Mouse (Mus musculus): ENCODE measurements around the gene Rpf1. TPM values are rescaled to one million over a fixed set of nuclear protein-coding genes. Genes with fewer than 3 reads are reported as not detected.
A peak's percentile ranks its signal among the peaks of the same experiment; 100 is the strongest.

Gene Rpf1
- polyA plus RNA-seq, 1 experiment from 2014 or later = 56.3 TPM

- H3K36me3 ChIP-seq = no peaks in the 10 kb centered on the region
- no peaks in the 10 kb centered on the region for H3K27me3 ChIP-seq (replicated peaks)
- WGBS = 23% methylated on average over 1 of the region's 1 CpGs
Measured at GRCm38 (mm10) chr3:146543632-146544031, 22.4 kb upstream of the Rpf1 start.

GRCm38 (mm10) chr3:146540521-146541273 lies 19.5 kb upstream of the Rpf1 start:
- Histone ChIP-seq H3K9me3 (no peaks in the 10 kb centered on the region), H3K4me2 (replicated peaks) (no peak overlapping the region), H3K36me3 (no peaks in the 10 kb centered on the region), H3K27me3 (replicated peaks) (no peaks in the 10 kb centered on the region), H3K9ac (no peak overlapping the region), H3K4me3 (replicated peaks) (no peak overlapping the region), H3K4me1 (replicated peaks) (no peaks in the 10 kb centered on the region), H3K27ac (no peak overlapping the region)
- 53% methylated on average over 4 of the region's 4 CpGs for WGBS
- no peak for ATAC-seq

More at GRCm38 (mm10) chr3:146543632-146544031, 22.4 kb upstream of the Rpf1 start:
- H3K9ac ChIP-seq = no peak overlapping the region
- no peak overlapping the region for H3K4me3 ChIP-seq (replicated peaks)
- H3K4me1 ChIP-seq (replicated peaks) = no peaks in the 10 kb centered on the region
- ATAC-seq = no peak
- no peak overlapping the region for H3K4me2 ChIP-seq (replicated peaks)
- no peak overlapping the region for H3K27ac ChIP-seq
- H3K9me3 ChIP-seq = no peaks in the 10 kb centered on the region

GRCm38 (mm10) chr3:146534986-146535385 lies 13.8 kb upstream of the Rpf1 start:
- H3K4me1 ChIP-seq (replicated peaks) = no peaks in the 10 kb centered on the region
- no peak overlapping the region for H3K9ac ChIP-seq
- H3K4me2 ChIP-seq (replicated peaks) = no peak overlapping the region
- 63% methylated on average over 6 of the region's 6 CpGs for WGBS
- no peak overlapping the region for H3K4me3 ChIP-seq (replicated peaks)
- no peaks in the 10 kb centered on the region for H3K27me3 ChIP-seq (replicated peaks)
- H3K36me3 ChIP-seq = no peaks in the 10 kb centered on the region
- no peak for ATAC-seq
- no peaks in the 10 kb centered on the region for H3K9me3 ChIP-seq
- H3K27ac ChIP-seq = no peak overlapping the region

GRCm38 (mm10) chr3:146528335-146528734 lies 7.1 kb upstream of the Rpf1 start:
- ATAC-seq = no peak
- Histone ChIP-seq H3K9me3 (no peaks in the 10 kb centered on the region), H3K4me1 (replicated peaks) (no peaks in the 10 kb centered on the region), H3K4me3 (replicated peaks) (no peak overlapping the region), H3K4me2 (replicated peaks) (no peak overlapping the region), H3K27me3 (replicated peaks) (no peaks in the 10 kb centered on the region), H3K36me3 (no peaks in the 10 kb centered on the region), H3K9ac (no peak overlapping the region), H3K27ac (no peak overlapping the region)
- WGBS = 48% methylated on average over 2 of the region's 2 CpGs

- 11% methylated on average over 8 of the region's 8 CpGs for WGBS
- H3K36me3 ChIP-seq = peaks cover 10% of the 10 kb centered on the region; the same call in 1 of the 2 replicates
- H3K4me2 ChIP-seq (replicated peaks) = peak overlapping the region; percentile 64
- no peak; the same call in 1 of the 2 replicates for ATAC-seq
- no peaks in the 10 kb centered on the region for H3K9me3 ChIP-seq
- H3K9ac ChIP-seq = peak overlapping the region; percentile 71
- H3K4me3 ChIP-seq (replicated peaks) = peak overlapping the region; percentile 75
- no peaks in the 10 kb centered on the region for H3K27me3 ChIP-seq (replicated peaks)
- H3K27ac ChIP-seq = peak overlapping the region; percentile 99
- no peaks in the 10 kb centered on the region for H3K4me1 ChIP-seq (replicated peaks)
Measured at GRCm38 (mm10) chr3:146521652-146522020, 407 bp upstream of the Rpf1 start.

GRCm38 (mm10) chr3:146520226-146520797 lies 917 bp downstream of the Rpf1 start:
- H3K27me3 ChIP-seq (replicated peaks) = no peaks in the 10 kb centered on the region
- no peaks in the 10 kb centered on the region for H3K4me1 ChIP-seq (replicated peaks)
- peak overlapping the region; percentile 75 for H3K4me3 ChIP-seq (replicated peaks)
- 28% methylated on average over 5 of the region's 5 CpGs for WGBS
- peak overlapping the region; percentile 99 for H3K27ac ChIP-seq
- no peaks in the 10 kb centered on the region for H3K9me3 ChIP-seq
- peak overlapping the region; percentile 71 for H3K9ac ChIP-seq
- peaks cover 10% of the 10 kb centered on the region; the same call in 1 of the 2 replicates for H3K36me3 ChIP-seq
- peak overlapping the region; percentile 64 for H3K4me2 ChIP-seq (replicated peaks)
- peak; percentile 7; the same call in 1 of the 2 replicates for ATAC-seq

GRCm38 (mm10) chr3:146506711-146507110 lies 14.5 kb downstream of the Rpf1 start:
- Histone ChIP-seq H3K9me3 (no peaks in the 10 kb centered on the region), H3K4me3 (replicated peaks) (no peak overlapping the region), H3K27ac (no peak overlapping the region), H3K9ac (no peak overlapping the region), H3K27me3 (replicated peaks) (no peaks in the 10 kb centered on the region), H3K36me3 (peaks cover 24% of the 10 kb centered on the region), H3K4me1 (replicated peaks) (peaks cover 12% of the 10 kb centered on the region; the same call in 1 of the 2 replicates), H3K4me2 (replicated peaks) (no peak overlapping the region)
- ATAC-seq = no peak
- 93% methylated on average over 7 of the region's 7 CpGs for WGBS

- H3K36me3 ChIP-seq = peaks cover 11% of the 10 kb centered on the region
- H3K4me1 ChIP-seq (replicated peaks) = peaks cover 18% of the 10 kb centered on the region
- ATAC-seq = no peak
- peak overlapping the region; percentile 29; the same call in 1 of the 2 replicates for H3K9ac ChIP-seq
- H3K27me3 ChIP-seq (replicated peaks) = no peaks in the 10 kb centered on the region
- H3K4me3 ChIP-seq (replicated peaks) = peak overlapping the region; percentile 87
- 36% methylated on average over 5 of the region's 5 CpGs for WGBS
- no peaks in the 10 kb centered on the region for H3K9me3 ChIP-seq
- H3K27ac ChIP-seq = peak overlapping the region; percentile 7; the same call in 1 of the 2 replicates
- H3K4me2 ChIP-seq (replicated peaks) = peak overlapping the region; percentile 65
Measured at GRCm38 (mm10) chr3:146501601-146502123, 19.6 kb downstream of the Rpf1 start.

GRCm38 (mm10) chr3:146500810-146501201 lies 20.4 kb downstream of the Rpf1 start:
- H3K4me3 ChIP-seq (replicated peaks) = peak overlapping the region; percentile 87
- H3K9ac ChIP-seq = peak overlapping the region; percentile 92
- peaks cover 18% of the 10 kb centered on the region for H3K4me1 ChIP-seq (replicated peaks)
- H3K9me3 ChIP-seq = no peaks in the 10 kb centered on the region
- H3K27me3 ChIP-seq (replicated peaks) = no peaks in the 10 kb centered on the region
- WGBS = 4% methylated on average over 5 of the region's 5 CpGs
- H3K36me3 ChIP-seq = peaks cover 9% of the 10 kb centered on the region
- ATAC-seq = no peak
- no peak overlapping the region for H3K27ac ChIP-seq
- peak overlapping the region; percentile 65 for H3K4me2 ChIP-seq (replicated peaks)

- Histone ChIP-seq H3K9ac (peak overlapping the region; percentile 92), H3K9me3 (no peaks in the 10 kb centered on the region), H3K4me2 (replicated peaks) (peak overlapping the region; percentile 65), H3K36me3 (peaks cover 5% of the 10 kb centered on the region; the same call in 1 of the 2 replicates), H3K4me3 (replicated peaks) (peak overlapping the region; percentile 87), H3K4me1 (replicated peaks) (peaks cover 18% of the 10 kb centered on the region), H3K27me3 (replicated peaks) (no peaks in the 10 kb centered on the region), H3K27ac (peak overlapping the region; percentile 96)
- under 1% methylated on average over 57 of the region's 57 CpGs for WGBS
- ATAC-seq = peak; percentile 74
Measured at GRCm38 (mm10) chr3:146500003-146500809, 21.0 kb downstream of the Rpf1 start.

- H3K36me3 ChIP-seq = peaks cover 5% of the 10 kb centered on the region; the same call in 1 of the 2 replicates
- ATAC-seq = peak; percentile 97
- H3K27me3 ChIP-seq (replicated peaks) = no peaks in the 10 kb centered on the region
- H3K27ac ChIP-seq = peak within 1 kb of the TSS; percentile 96
- H3K4me2 ChIP-seq (replicated peaks) = peak within 1 kb of the TSS; percentile 65
- peak within 1 kb of the TSS; percentile 92 for H3K9ac ChIP-seq
- H3K4me3 ChIP-seq (replicated peaks) = peak within 1 kb of the TSS; percentile 87
- WGBS = under 1% methylated on average over 76 of the region's 88 CpGs
- peaks cover 18% of the 10 kb centered on the region for H3K4me1 ChIP-seq (replicated peaks)
- no peaks in the 10 kb centered on the region for H3K9me3 ChIP-seq
Measured at GRCm38 (mm10) chr3:146499431-146500002, 21.7 kb downstream of the Rpf1 start, which contains the start of the genes Spata1 and Gng5. Gene Spata1 (minus strand): TSS chr3:146499753. Gene Gng5 (plus strand): TSS chr3:146499807.
